Mouse (Mus musculus) brain, embryonic 14.5 days (tissue): Measurements from ENCODE around the gene Lrrc49.

Experiments used
- CTCF ChIP-seq: fragments of 200-500 bp; IDR thresholded peaks from 2 replicates; pipeline ENCODE4 v1.5.1; 2012; ENCODE audit warnings: inconsistent platforms, mild to moderate bottlenecking, moderate library complexity, borderline replicate concordance; ENCODE audit not compliant: insufficient read depth, insufficient read length; ENCODE audit errors: extremely low read depth
- POLR2A ChIP-seq: fragments of 200-500 bp; IDR thresholded peaks from 2 replicates; pipeline ENCODE4 v1.6.1; 2012; ENCODE audit warnings: mild to moderate bottlenecking, inconsistent platforms, borderline replicate concordance; ENCODE audit not compliant: poor library complexity, insufficient read depth, insufficient read length, severe bottlenecking; ENCODE audit errors: extremely low read depth

GRCm38 (mm10) chr9:60709721-60710120 lies 21.8 kb upstream of the Lrrc49 start:
- TF ChIP-seq CTCF (no peak), POLR2A (no peak)
